Mouse (Mus musculus) lung, postnatal 0 days (tissue): ENCODE data around the gene Slc52a3.

Source experiments
- CTCF ChIP-seq: IDR thresholded peaks from 2 replicates; pipeline ENCODE4 v1.5.1; 2016; ENCODE audit warnings: antibody characterized with exemption, mild to moderate bottlenecking
- EP300 ChIP-seq: IDR thresholded peaks from 2 replicates; pipeline ENCODE4 v1.6.1; 2016; ENCODE audit warnings: antibody characterized with exemption, mild to moderate bottlenecking, control low read depth

DNA sequence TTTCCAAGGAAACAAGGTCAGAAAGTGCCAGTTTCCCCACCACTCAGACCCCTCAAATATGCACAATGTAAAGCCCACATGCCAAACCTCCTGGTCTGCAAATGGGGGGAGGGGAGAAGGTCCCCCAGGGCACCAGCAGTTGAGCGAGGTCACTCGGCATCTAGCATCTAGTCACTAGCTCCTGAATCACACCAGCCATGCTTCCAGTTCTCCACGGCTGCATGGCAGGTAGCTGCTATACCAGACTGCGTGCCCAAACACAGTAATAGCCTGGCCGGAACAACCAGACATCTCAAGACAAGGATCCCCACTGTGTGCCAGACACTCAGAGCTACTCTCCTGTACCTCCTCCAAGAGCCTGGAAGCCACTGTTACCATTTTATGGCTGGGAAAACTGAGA is 24.6 kb upstream of the Slc52a3 start:
- TF ChIP-seq CTCF (no peak), EP300 (no peak)
